Mouse (Mus musculus): Measurements from ENCODE around the gene Neurod4. TPM values are rescaled to one million over a fixed set of nuclear protein-coding genes. Genes with fewer than 3 reads are reported as not detected.

Gene Neurod4
- polyA plus RNA-seq, 1 experiment from 2014 or later, result not detected

GRCm38 (mm10) chr10:130263203-130263602, 16.8 kb downstream of the Neurod4 start:
- Histone ChIP-seq H3K27ac (ENCODE audit: low read length) (no peak overlapping the region), H3K4me1 (ENCODE audit: control insufficient read depth, low read depth, low read length) (no peaks in the 10 kb centered on the region), H3K4me3 (ENCODE audit: low read depth, low read length) (no peak overlapping the region), H3K9ac (ENCODE audit: low read depth, low read length) (no peak overlapping the region), H3K27me3 (ENCODE audit: control insufficient read depth, insufficient read depth, low read depth, low read length) (no peaks in the 10 kb centered on the region), H3K9me3 (replicated peaks; ENCODE audit: control insufficient read depth, low read length) (no peaks in the 10 kb centered on the region), H3K36me3 (ENCODE audit: control insufficient read depth, insufficient read depth) (no peaks in the 10 kb centered on the region), H3K4me2 (ENCODE audit: low read depth, low read length) (no peak overlapping the region)
- ATAC-seq (ENCODE audit: low read depth), result no peak
- 48% methylated on average over 4 of the region's 4 CpGs for WGBS (ENCODE audit: insufficient replicate concordance)

GRCm38 (mm10) chr10:130259483-130259882, 20.6 kb downstream of the Neurod4 start:
- no peaks in the 10 kb centered on the region for H3K36me3 ChIP-seq (ENCODE audit: control insufficient read depth, insufficient read depth)
- no peaks in the 10 kb centered on the region for H3K9me3 ChIP-seq (replicated peaks; ENCODE audit: control insufficient read depth, low read length)
- 55% methylated on average over 1 of the region's 1 CpGs for whole genome bisulfite sequencing (ENCODE audit: insufficient replicate concordance)
- H3K4me3 ChIP-seq (ENCODE audit: low read depth, low read length), result no peak overlapping the region
- no peak overlapping the region for H3K9ac ChIP-seq (ENCODE audit: low read depth, low read length)
- no peak overlapping the region for H3K27ac ChIP-seq (ENCODE audit: low read length)
- H3K27me3 ChIP-seq (ENCODE audit: control insufficient read depth, insufficient read depth, low read depth, low read length), result no peaks in the 10 kb centered on the region
- no peak overlapping the region for H3K4me2 ChIP-seq (ENCODE audit: low read depth, low read length)
- H3K4me1 ChIP-seq (ENCODE audit: control insufficient read depth, low read depth, low read length), result no peaks in the 10 kb centered on the region
- no peak for ATAC-seq (ENCODE audit: low read depth)

- H3K27ac ChIP-seq (ENCODE audit: low read length), result no peak overlapping the region
- no peaks in the 10 kb centered on the region for H3K27me3 ChIP-seq (ENCODE audit: control insufficient read depth, insufficient read depth, low read depth, low read length)
- ATAC-seq (ENCODE audit: low read depth), result no peak
- 7% methylated on average over 2 of the region's 2 CpGs for WGBS (ENCODE audit: insufficient replicate concordance)
- no peaks in the 10 kb centered on the region for H3K36me3 ChIP-seq (ENCODE audit: control insufficient read depth, insufficient read depth)
- H3K4me3 ChIP-seq (ENCODE audit: low read depth, low read length), result no peak overlapping the region
- H3K9me3 ChIP-seq (replicated peaks; ENCODE audit: control insufficient read depth, low read length), result no peaks in the 10 kb centered on the region
- H3K4me2 ChIP-seq (ENCODE audit: low read depth, low read length), result no peak overlapping the region
- no peaks in the 10 kb centered on the region for H3K4me1 ChIP-seq (ENCODE audit: control insufficient read depth, low read depth, low read length)
- H3K9ac ChIP-seq (ENCODE audit: low read depth, low read length), result no peak overlapping the region
These were observed 35.8 kb downstream of the Neurod4 start for GRCm38 (mm10) chr10:130244271-130244670.

GRCm38 (mm10) chr10:130238318-130239209, 41.5 kb downstream of the Neurod4 start:
- H3K4me2 ChIP-seq (ENCODE audit: low read depth, low read length), result no peak overlapping the region
- 58% methylated on average over 2 of the region's 2 CpGs for WGBS (ENCODE audit: insufficient replicate concordance)
- H3K27me3 ChIP-seq (ENCODE audit: control insufficient read depth, insufficient read depth, low read depth, low read length), result no peaks in the 10 kb centered on the region
- no peak overlapping the region for H3K9ac ChIP-seq (ENCODE audit: low read depth, low read length)
- no peaks in the 10 kb centered on the region for H3K4me1 ChIP-seq (ENCODE audit: control insufficient read depth, low read depth, low read length)
- H3K27ac ChIP-seq (ENCODE audit: low read length), result no peak overlapping the region
- ATAC-seq (ENCODE audit: low read depth), result no peak
- H3K9me3 ChIP-seq (replicated peaks; ENCODE audit: control insufficient read depth, low read length), result no peaks in the 10 kb centered on the region
- no peak overlapping the region for H3K4me3 ChIP-seq (ENCODE audit: low read depth, low read length)
- no peaks in the 10 kb centered on the region for H3K36me3 ChIP-seq (ENCODE audit: control insufficient read depth, insufficient read depth)

- Histone ChIP-seq H3K4me3 (ENCODE audit: low read depth, low read length) (no peak overlapping the region), H3K4me1 (ENCODE audit: control insufficient read depth, low read depth, low read length) (no peaks in the 10 kb centered on the region), H3K27ac (ENCODE audit: low read length) (no peak overlapping the region), H3K4me2 (ENCODE audit: low read depth, low read length) (no peak overlapping the region), H3K9me3 (replicated peaks; ENCODE audit: control insufficient read depth, low read length) (no peaks in the 10 kb centered on the region), H3K36me3 (ENCODE audit: control insufficient read depth, insufficient read depth) (no peaks in the 10 kb centered on the region), H3K9ac (ENCODE audit: low read depth, low read length) (no peak overlapping the region), H3K27me3 (ENCODE audit: control insufficient read depth, insufficient read depth, low read depth, low read length) (no peaks in the 10 kb centered on the region)
- 18% methylated on average over 1 of the region's 1 CpGs for WGBS (ENCODE audit: insufficient replicate concordance)
- ATAC-seq (ENCODE audit: low read depth), result no peak
These were observed 45.5 kb downstream of the Neurod4 start for GRCm38 (mm10) chr10:130234576-130234975.

GRCm38 (mm10) chr10:130232117-130232516, 47.9 kb downstream of the Neurod4 start:
- H3K27me3 ChIP-seq (ENCODE audit: control insufficient read depth, insufficient read depth, low read depth, low read length), result no peaks in the 10 kb centered on the region
- 50% methylated on average over 1 of the region's 1 CpGs for WGBS (ENCODE audit: insufficient replicate concordance)

GRCm38 (mm10) chr10:130229584-130229983, 50.5 kb downstream of the Neurod4 start:
- Histone ChIP-seq H3K4me3 (ENCODE audit: low read depth, low read length) (no peak overlapping the region), H3K27me3 (ENCODE audit: control insufficient read depth, insufficient read depth, low read depth, low read length) (no peaks in the 10 kb centered on the region), H3K4me1 (ENCODE audit: control insufficient read depth, low read depth, low read length) (no peaks in the 10 kb centered on the region), H3K36me3 (ENCODE audit: control insufficient read depth, insufficient read depth) (no peaks in the 10 kb centered on the region), H3K4me2 (ENCODE audit: low read depth, low read length) (no peak overlapping the region), H3K9me3 (replicated peaks; ENCODE audit: control insufficient read depth, low read length) (no peaks in the 10 kb centered on the region), H3K9ac (ENCODE audit: low read depth, low read length) (no peak overlapping the region), H3K27ac (ENCODE audit: low read length) (no peak overlapping the region)
- 62% methylated on average over 5 of the region's 5 CpGs for WGBS (ENCODE audit: insufficient replicate concordance)
- no peak for ATAC-seq (ENCODE audit: low read depth)

More at GRCm38 (mm10) chr10:130232117-130232516, 47.9 kb downstream of the Neurod4 start:
- H3K4me2 ChIP-seq (ENCODE audit: low read depth, low read length), result no peak overlapping the region
- no peak overlapping the region for H3K4me3 ChIP-seq (ENCODE audit: low read depth, low read length)
- no peak overlapping the region for H3K27ac ChIP-seq (ENCODE audit: low read length)
- ATAC-seq (ENCODE audit: low read depth), result no peak
- H3K36me3 ChIP-seq (ENCODE audit: control insufficient read depth, insufficient read depth), result no peaks in the 10 kb centered on the region
- no peaks in the 10 kb centered on the region for H3K9me3 ChIP-seq (replicated peaks; ENCODE audit: control insufficient read depth, low read length)
- H3K4me1 ChIP-seq (ENCODE audit: control insufficient read depth, low read depth, low read length), result no peaks in the 10 kb centered on the region
- no peak overlapping the region for H3K9ac ChIP-seq (ENCODE audit: low read depth, low read length)

GRCm38 (mm10) chr10:130228246-130228645, 51.8 kb downstream of the Neurod4 start:
- 0% methylated on average over 1 of the region's 1 CpGs for WGBS (ENCODE audit: insufficient replicate concordance)
- ATAC-seq (ENCODE audit: low read depth), result no peak

GRCm38 (mm10) chr10:130225034-130225433, 55.0 kb downstream of the Neurod4 start:
- ATAC-seq (ENCODE audit: low read depth), result no peak
- no peaks in the 10 kb centered on the region for H3K27me3 ChIP-seq (ENCODE audit: control insufficient read depth, insufficient read depth, low read depth, low read length)
- H3K36me3 ChIP-seq (ENCODE audit: control insufficient read depth, insufficient read depth), result no peaks in the 10 kb centered on the region
- H3K9me3 ChIP-seq (replicated peaks; ENCODE audit: control insufficient read depth, low read length), result no peaks in the 10 kb centered on the region
- no peaks in the 10 kb centered on the region for H3K4me1 ChIP-seq (ENCODE audit: control insufficient read depth, low read depth, low read length)
- no peak overlapping the region for H3K4me2 ChIP-seq (ENCODE audit: low read depth, low read length)
- no peak overlapping the region for H3K27ac ChIP-seq (ENCODE audit: low read length)
- H3K9ac ChIP-seq (ENCODE audit: low read depth, low read length), result no peak overlapping the region
- WGBS (ENCODE audit: insufficient replicate concordance), result 60% methylated on average over 3 of the region's 3 CpGs
- H3K4me3 ChIP-seq (ENCODE audit: low read depth, low read length), result no peak overlapping the region

More at GRCm38 (mm10) chr10:130228246-130228645, 51.8 kb downstream of the Neurod4 start:
- Histone ChIP-seq H3K9ac (ENCODE audit: low read depth, low read length) (no peak overlapping the region), H3K27ac (ENCODE audit: low read length) (no peak overlapping the region), H3K36me3 (ENCODE audit: control insufficient read depth, insufficient read depth) (no peaks in the 10 kb centered on the region), H3K27me3 (ENCODE audit: control insufficient read depth, insufficient read depth, low read depth, low read length) (no peaks in the 10 kb centered on the region), H3K4me1 (ENCODE audit: control insufficient read depth, low read depth, low read length) (no peaks in the 10 kb centered on the region), H3K9me3 (replicated peaks; ENCODE audit: control insufficient read depth, low read length) (no peaks in the 10 kb centered on the region), H3K4me3 (ENCODE audit: low read depth, low read length) (no peak overlapping the region), H3K4me2 (ENCODE audit: low read depth, low read length) (no peak overlapping the region)
